Mouse (Mus musculus) heart, postnatal 4 days (tissue): ENCODE results near the gene Map3k5. TPM values are rescaled to one million over a fixed set of nuclear protein-coding genes. Genes with fewer than 3 reads are reported as not detected.

Source experiments
- DNase-seq: peaks from one replicate; pipeline ENCODE4 v3.0.0; 2021
- total RNA-seq, 2 experiments: library from RNA; stranded (reverse); gene quantifications; 2 replicates each; pipeline ENCODE4 v1.2.3; 2021

Gene Map3k5
- total RNA-seq, 2 experiments from 2014 or later = 27.7 to 28.3 TPM

DNA sequence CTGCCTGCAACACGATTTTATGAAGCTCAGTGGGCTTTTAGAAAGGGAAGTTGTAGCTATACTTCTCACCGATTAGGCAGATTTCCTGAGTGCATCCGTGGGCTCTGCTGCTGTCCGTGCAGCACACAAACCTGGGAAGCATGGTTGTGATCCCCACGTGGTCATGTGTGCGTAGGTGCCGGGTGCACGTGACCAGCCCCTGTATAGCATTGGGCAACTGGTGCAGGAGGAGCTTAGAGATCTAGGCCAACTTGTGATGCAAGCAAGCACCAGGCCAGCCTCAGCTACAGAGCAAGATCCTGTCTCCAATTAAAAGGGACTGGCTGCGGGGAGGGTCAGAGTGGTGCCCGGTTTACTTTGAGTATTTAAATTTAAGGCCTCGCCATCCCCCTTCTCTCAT, 232.5 kb downstream of the Map3k5 start:
- DNase-seq = no peak

DNA sequence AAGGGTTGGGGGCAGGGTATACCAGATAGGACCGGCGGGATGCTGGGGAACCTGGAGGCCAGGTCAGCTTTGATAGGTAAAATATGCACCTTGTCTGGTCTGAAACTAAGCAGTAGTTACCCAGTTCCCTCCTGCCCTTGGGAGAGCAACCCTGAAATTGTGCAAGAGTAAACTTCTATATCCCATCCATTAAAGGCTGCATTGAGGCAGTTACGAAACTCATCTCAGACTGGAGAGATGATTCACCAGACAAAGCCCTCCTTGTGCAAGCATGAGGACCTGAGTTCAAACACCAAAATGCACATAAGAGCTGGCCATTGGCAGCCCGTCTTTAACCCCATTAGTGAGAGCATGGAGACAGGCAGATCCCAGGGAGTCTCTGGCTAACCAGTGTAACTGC, 233.2 kb downstream of the Map3k5 start:
- no peak for DNase-seq

DNA sequence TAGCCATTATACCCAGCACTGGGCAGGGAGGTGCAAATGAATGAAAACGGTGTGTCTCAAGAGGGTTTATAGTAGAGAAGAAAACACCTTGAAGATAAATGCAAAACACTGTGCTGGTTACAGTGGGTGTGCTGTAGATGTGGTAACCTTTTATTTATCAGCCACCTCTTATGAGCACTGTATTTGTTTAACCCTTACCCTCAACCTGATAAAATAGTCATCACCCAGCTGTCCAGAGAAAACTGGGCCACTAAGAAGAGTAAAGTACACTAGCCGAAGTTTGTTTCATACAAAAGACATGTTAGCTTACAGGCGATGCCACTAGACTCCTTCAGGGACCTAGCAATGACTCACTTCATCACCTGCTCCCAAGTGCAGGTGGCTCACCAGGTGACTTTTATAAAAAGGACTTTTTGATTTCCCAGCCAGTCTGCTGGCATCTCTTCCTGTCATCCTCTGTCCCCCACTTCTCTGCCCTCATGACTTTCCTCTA, 235.0 kb downstream of the Map3k5 start:
- DNase-seq = no peak

DNA sequence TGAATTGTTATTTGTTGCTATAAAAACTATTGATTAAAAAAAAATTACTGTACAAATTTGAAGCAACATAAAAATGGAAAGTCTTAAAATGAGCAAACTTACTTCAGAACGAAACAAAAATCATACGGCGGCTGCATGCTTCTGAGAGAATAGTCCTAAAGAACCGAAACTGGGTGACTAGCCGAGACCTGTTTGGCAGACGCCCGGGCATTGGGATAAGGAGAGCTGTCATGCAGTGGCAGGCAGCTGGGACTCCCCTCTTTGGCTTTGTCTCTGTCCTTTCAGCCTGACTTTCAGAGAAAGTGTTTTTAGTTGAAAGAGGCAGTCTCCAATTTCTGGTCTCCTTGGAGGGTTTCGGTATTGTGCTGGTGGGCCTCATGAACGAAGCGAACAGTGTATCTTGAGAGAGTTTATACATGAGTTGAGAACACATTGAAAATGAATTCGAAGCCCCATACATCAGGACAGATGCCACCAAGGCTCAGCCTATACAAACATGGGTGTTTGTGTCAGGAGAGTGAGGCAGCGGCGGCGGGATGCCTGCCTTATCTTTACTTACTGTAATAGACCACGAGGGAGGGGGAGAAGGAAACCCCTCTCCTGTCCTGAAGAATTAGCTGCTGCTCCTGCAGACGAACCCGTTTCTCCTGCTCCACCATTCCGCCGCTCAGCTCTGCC, 235.8 kb downstream of the Map3k5 start:
- no peak for DNase-seq

DNA sequence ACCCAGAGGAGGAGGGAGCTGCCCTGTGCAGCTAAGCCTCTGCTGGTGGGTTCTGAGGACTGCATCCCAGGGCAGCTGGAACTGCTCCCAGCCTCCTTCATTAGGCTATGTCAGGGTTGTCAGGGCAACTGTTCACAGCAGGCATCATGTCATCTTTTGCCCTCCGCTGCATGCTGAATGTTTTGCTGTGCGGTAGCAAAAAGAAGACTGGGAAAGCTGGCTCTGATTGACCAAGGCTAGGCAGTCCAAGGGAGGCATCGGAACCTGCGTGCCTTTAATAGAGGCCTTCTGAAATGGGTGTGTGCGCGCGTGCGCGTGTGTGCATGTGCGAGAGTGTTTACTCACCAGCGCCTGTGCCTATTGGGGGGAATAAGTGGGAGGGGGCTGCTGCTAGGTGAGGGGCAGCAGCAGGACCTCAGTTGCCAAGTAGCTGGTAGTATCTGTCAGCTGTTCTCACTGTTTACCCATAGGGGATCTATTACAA, 236.4 kb downstream of the Map3k5 start:
- peak; percentile 84 for DNase-seq

DNA sequence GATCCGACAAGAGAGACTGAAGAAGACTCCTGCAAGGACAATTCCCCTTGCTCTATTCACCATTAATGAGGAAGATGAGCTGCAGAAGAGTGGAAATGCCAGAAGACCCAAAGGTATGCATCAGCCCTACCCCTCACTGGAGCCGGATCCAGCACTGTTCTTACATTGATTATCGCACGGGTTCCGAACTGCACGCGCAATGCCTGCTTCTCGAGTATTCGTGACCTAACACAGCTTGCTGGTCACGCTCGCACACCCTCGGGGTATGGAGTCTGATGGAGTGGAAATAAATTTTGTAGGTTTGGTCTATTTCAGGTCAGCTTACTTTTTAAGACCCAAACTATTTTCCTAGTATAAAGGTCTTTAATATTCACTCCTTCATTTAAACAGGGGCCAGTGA, 236.9 kb downstream of the Map3k5 start:
- DNase-seq = no peak

DNA sequence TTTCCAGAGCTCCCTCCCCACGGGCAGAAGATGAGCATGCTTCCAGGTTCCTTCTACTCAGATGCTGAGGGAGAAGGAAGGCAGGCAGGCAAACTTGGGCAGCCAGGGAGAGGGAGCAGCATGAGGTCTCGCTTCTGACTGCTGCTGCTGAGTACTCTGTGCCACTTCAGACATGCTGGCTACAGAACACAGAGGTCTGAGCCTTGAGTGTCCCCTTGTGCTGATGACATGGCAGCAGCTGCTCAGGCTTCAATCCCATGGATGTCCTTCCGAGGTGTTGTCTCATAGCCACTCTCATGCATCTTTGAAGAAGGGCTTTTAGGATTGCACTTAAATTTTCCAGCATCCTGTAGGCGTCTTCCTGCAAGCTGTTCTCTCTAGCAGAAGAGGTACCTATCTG, 237.5 kb downstream of the Map3k5 start:
- no peak for DNase-seq

DNA sequence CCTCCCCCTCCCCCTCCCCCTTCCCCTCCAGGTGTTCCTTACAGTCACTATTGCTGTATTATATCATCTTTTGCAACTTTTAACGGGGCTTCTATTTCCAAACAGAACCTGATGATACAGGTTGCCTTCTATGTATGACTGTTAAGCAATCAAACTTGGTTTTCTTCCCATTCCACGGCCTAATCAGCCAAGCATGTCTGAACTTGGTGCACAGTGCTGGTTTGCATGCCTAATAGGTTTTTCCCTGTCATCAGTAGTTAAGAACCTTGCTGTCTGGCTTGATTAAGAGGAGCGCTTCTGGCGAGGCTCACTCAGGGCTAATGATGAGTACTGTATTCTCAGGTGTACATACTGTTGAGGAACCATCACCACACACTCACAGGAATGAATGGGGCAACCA, 239.5 kb downstream of the Map3k5 start:
- DNase-seq = no peak

DNA sequence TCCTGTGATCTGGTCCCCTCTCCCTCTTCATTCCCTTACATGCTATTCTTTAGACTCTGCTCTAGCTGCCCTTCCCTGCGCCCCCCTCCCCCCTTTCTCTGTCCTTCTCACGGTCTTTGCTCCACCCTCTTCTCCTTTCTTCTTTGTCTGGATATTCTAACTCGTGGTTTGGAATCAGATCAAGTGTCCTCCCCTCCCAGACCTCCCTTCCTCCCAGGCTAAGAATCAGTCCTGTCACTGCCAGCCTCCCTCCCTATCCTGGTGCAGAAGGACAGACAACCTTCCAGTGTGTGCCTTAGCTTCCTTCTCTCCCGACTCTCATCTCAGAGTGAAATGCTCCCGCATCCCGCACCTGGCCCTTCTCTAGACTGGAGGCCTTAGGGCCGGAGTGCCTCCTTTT, 241.8 kb downstream of the Map3k5 start:
- DNase-seq = no peak

DNA sequence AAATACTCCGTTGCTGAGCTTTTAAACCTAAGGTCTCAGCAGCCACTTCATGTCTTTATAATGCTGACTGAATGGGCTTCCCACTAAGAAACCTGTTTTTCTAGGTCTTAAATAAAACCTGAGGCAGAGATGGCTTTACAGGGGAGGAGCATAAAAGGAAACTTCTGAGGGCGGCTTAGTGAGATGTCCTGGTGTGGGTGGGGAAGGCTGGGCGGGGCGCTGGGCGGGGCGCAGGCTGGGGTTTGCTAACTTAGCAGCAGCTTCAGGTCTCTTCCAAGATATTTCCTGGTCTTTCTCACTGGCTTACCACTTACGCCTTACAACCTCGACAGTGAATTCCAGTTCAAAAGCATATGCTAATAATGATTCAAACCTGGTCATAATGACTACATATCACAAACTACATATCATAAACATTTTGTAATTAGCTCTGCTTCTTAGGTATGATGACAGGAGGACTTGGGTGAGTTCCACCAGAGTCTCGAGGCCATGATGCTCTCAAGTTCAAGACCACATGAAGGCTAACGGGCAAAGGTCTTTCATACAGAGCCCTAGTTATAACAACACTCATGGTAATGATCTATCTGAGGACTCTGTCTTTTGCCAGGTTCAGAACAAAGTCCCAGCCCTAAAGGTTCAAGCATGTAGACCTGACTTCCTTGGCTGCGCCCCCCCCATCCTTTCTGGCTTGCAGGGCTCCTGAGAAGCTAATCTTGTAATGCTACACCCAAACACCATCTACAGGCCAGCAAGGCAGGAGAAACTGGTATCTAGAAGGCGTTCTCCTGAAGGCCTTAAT, 244.7 kb downstream of the Map3k5 start:
- no peak for DNase-seq

DNA sequence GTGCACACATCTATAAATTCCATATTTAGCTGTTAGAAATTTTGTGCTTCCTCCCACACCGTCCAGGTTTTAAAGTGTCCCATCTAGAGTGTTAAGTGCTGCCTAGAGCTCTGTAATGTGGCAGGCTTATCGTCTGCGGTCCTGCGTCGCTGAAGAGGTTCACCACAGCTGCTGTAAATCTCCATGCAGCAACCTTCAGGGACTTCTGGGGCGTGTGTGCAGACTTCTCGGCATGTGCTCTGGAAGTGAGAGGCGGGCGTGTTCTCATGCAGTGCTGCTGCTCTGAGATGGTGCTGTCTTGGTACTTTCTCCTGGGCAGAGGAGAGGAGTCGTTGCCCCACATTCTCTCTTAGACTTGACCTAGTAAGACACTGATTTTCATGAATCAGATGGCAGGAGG, 246.9 kb downstream of the Map3k5 start:
- no peak for DNase-seq

DNA sequence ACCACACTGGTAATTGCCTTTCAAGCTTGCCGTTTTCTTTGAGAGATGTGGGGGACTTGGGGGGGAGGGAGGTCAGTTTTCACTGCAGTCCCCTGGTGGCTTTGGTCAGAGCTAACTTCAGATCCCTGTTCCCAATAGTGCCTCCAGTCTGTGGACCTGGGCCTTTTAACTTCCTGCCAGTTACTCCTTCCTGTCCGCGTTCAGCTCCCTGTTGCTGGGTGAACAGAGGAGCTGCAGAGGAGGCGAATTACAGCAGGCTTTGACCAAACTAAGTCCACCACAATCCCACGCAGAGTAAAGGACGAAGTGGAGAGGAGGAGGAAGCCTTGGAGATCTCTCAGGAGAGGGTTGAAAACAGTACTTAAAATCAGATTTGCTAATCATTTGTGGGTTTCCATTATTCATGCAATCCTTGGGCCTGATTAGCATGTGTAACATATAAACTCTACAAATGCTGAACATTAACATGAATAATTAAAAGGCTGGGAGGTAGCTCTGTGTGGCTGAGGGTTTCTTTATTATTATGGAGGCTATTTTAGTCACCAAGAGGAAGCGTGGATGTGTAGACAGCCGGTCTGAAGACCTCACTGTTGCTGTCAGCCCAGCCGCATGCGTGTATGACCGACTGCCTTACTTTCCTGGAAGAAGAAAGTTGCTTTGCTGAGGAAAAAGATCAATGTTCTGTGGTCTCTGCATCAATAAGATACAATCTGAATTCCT, 247.6 kb downstream of the Map3k5 start:
- no peak for DNase-seq

DNA sequence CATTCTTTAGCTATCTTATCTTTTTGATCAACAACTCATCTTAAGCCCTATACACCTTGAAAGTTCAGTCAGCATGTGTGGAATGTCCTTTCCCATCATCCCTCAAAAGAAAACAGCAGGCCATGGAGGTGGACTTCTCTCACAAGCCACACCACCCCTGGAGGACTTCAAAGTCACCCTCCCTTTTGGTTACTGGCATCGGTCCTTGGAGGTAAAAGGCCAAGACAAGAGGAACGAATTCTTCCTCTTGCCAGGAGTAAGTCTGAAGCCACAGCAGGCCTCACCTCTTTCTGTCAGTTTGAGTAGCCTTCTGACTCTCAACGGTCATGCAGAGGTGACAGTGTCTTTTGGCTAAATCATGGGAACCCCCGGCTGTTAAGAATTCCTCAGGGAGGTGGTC, 250.1 kb downstream of the Map3k5 start:
- no peak for DNase-seq

DNA sequence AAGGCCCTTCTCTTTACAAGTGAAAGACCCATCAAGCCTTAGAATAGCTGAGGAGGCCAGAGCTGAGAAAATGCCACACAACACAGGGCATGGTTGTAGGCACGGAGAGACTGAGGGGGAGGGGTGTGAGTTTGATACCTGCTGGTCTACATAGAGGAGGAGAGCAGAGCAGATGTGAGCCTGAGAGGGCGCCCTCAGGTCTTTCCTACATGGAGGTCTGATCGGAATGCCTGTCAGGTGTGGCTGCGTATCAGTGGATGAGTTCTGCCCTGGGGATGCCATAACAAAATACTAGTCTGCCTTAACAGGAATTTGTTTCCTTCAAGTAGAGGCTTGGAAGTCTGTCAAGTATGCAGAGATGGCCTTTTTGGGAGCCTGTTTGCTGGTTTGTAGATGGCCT, 251.0 kb downstream of the Map3k5 start:
- DNase-seq = peak; percentile 15

DNA sequence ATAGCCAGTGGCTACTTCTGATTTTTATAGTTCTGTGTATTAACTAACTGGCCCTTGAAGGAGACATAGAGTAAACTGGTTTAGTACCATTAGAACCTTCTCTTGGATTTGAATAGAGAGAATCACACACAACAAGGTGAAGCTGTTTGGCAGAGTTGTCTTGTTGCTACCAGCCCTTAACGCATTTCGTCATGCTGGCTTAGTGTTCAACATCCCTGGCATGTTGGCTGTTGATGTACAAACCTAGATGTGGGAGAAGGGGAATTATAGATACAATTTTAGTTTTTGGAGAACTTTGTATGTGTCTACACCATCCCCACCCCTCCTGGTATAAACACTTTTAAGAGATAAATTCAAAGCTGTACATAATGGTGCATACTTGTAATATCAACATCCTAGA, 251.5 kb downstream of the Map3k5 start:
- DNase-seq = no peak

DNA sequence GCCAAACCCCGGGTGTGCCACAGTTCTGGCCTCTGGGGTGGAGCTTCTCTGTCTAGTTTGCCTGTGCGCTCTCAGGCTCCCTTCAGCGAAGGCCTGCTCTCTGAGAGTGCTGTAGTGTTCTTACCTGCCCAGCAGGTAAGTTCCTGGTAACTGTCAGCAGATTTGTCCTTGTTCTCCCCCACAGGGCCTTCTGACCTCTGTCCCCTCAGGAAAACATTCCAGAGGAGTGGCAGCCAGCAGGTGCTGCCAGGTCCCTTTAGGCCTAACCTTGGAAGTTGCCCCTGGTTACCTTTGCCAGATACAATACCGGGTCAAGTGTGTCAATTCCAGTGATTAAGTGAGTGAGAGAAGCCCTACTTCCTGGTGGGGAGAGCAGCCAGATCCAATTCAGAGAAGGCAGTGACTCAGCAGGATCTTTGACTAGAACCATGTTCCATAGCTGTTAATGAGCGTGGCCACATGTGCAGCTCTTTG, 252.6 kb downstream of the Map3k5 start:
- no peak for DNase-seq

DNA sequence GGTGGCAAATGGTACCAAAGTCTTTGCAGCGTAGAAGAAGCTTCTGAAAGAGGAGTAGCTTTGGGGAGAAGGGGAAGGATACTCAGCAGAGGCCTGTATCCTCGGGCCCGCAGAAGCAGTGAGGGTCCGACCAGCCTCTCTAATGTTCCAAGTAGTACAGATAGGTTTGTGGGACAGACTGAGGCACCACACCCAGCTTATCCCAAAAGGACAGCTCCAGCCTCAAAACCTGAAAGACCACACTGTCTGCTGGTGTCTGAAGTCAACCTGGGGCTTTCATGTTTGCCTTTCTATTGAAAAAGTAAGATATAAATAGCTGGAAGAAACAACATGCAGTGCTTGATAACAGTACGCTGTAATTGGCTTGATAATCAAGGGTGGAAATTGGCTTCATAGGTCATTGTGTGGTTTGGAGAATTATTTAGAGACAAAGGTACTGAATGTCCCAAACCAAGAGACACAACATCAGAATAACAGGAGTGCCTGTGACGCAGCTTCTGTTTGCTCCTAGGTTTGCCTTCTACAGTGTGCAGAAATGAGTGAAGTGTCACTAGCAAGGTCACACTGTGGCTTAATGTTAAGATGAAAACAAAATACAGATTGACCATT, 256.0 kb downstream of the Map3k5 start:
- DNase-seq = no peak

Other genes starting within 250 kb of the Map3k5 start
- not detected for gene Il20ra, start 221.9 kb upstream of the Map3k5 start, total RNA-seq
- under 1 TPM in 1 of 2 experiments, not detected in 1; 0.18 TPM for gene Slc35d3, start 83.0 kb upstream of the Map3k5 start, total RNA-seq
- 10 to 100 TPM; 24.0 to 24.2 TPM for gene Pex7, start 26.8 kb upstream of the Map3k5 start, total RNA-seq
- gene Map7, start 214.0 kb downstream of the Map3k5 start, total RNA-seq = 1 to 10 TPM; 9.1 to 9.7 TPM